Mouse (Mus musculus): ENCODE data around the gene Sox5. TPM values are rescaled to one million over a fixed set of nuclear protein-coding genes. Genes with fewer than 3 reads are reported as not detected.

Sox5 gene
- polyA plus RNA-seq, 1 experiment: 0.85 TPM

- no peak overlapping the region for H3K27ac ChIP-seq (ENCODE audit: insufficient read depth, low read depth, low read length)
- no peaks in the 10 kb centered on the region for H3K27me3 ChIP-seq (ENCODE audit: control insufficient read depth, insufficient read depth, low read length)
- 58% methylated on average over 5 of the region's 5 CpGs for WGBS
- H3K4me3 ChIP-seq (ENCODE audit: low read depth, low read length): no peak overlapping the region
- peaks cover 4% of the 10 kb centered on the region; the same call in 1 of the 2 replicates for H3K4me1 ChIP-seq (ENCODE audit: control insufficient read depth, insufficient read depth, insufficient read length, low read length)
- TF ChIP-seq CTCF (IDR thresholded peaks at IDR 0.05; ENCODE audit: extremely low read depth, insufficient read length, insufficient replicate concordance, low read depth, low read length) (no peak), POLR2A (IDR thresholded peaks at IDR 0.05; ENCODE audit: low read depth, low read length) (no peak)
- no peaks in the 10 kb centered on the region for H3K36me3 ChIP-seq (ENCODE audit: control insufficient read depth, insufficient read depth, low read length)
These were observed 605.1 kb downstream of the Sox5 start for GRCm38 (mm10) chr6:144176674-144177073.

DNA sequence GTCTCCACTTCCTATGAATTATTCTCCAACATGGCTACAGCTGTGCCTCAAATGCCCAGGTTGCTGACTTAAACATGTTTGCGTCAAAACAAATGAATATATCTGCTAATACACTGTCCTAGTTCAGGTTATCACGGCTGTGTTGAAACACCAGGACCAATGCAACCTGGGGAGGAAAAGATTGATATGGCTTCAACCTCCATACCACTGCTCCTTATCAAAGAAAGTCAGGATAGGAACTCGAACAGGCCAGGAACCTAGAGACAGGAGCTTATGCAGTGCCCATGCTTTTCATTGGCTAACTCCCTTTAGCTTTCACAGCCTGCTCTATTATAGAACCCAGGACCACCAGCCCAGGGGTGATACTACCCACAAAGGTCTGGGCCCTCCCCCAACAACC, 606.2 kb downstream of the Sox5 start:
- WGBS: 83% methylated on average over 3 of the region's 3 CpGs
- no peak overlapping the region for H3K4me3 ChIP-seq (ENCODE audit: low read depth, low read length)
- peaks cover 4% of the 10 kb centered on the region; the same call in 1 of the 2 replicates for H3K4me1 ChIP-seq (ENCODE audit: control insufficient read depth, insufficient read depth, insufficient read length, low read length)
- H3K27me3 ChIP-seq (ENCODE audit: control insufficient read depth, insufficient read depth, low read length): no peaks in the 10 kb centered on the region
- no peaks in the 10 kb centered on the region for H3K36me3 ChIP-seq (ENCODE audit: control insufficient read depth, insufficient read depth, low read length)
- no peak overlapping the region for H3K27ac ChIP-seq (ENCODE audit: insufficient read depth, low read depth, low read length)
- TF ChIP-seq CTCF (IDR thresholded peaks at IDR 0.05; ENCODE audit: extremely low read depth, insufficient read length, insufficient replicate concordance, low read depth, low read length) (no peak), POLR2A (IDR thresholded peaks at IDR 0.05; ENCODE audit: low read depth, low read length) (no peak)

DNA sequence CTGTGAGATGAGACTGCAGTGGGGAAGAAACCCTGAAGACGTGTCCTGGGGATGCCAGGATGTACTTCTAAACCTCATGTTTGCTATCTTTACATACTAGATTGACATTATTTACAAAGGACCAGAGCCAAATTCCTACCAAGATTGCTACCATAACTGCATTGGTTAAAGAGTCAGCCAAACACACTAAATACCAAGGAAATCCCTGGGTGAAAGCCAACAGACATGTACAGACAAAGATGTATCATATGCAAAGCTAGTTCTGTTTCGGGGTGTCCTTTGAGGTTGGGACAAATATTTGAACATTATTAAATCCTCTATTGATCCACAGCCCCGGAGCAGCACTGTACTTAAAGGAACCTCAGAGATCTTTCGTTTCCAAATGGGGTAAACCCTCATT, 611.2 kb downstream of the Sox5 start:
- WGBS: 37% methylated on average over 4 of the region's 4 CpGs
- no peaks in the 10 kb centered on the region for H3K4me1 ChIP-seq (ENCODE audit: control insufficient read depth, insufficient read depth, insufficient read length, low read length)
- no peaks in the 10 kb centered on the region for H3K27me3 ChIP-seq (ENCODE audit: control insufficient read depth, insufficient read depth, low read length)
- H3K27ac ChIP-seq (ENCODE audit: insufficient read depth, low read depth, low read length): no peak overlapping the region
- no peak overlapping the region for H3K4me3 ChIP-seq (ENCODE audit: low read depth, low read length)
- no peak for TF ChIP-seq POLR2A (IDR thresholded peaks at IDR 0.05; ENCODE audit: low read depth, low read length)
- no peak for TF ChIP-seq CTCF (IDR thresholded peaks at IDR 0.05; ENCODE audit: extremely low read depth, insufficient read length, insufficient replicate concordance, low read depth, low read length)
- H3K36me3 ChIP-seq (ENCODE audit: control insufficient read depth, insufficient read depth, low read length): no peaks in the 10 kb centered on the region

GRCm38 (mm10) chr6:144169791-144170190, 612.0 kb downstream of the Sox5 start:
- TF ChIP-seq POLR2A (IDR thresholded peaks at IDR 0.05; ENCODE audit: low read depth, low read length): no peak
- no peak for TF ChIP-seq CTCF (IDR thresholded peaks at IDR 0.05; ENCODE audit: extremely low read depth, insufficient read length, insufficient replicate concordance, low read depth, low read length)
- WGBS: 82% methylated on average over 4 of the region's 4 CpGs
- no peaks in the 10 kb centered on the region for H3K27me3 ChIP-seq (ENCODE audit: control insufficient read depth, insufficient read depth, low read length)

DNA sequence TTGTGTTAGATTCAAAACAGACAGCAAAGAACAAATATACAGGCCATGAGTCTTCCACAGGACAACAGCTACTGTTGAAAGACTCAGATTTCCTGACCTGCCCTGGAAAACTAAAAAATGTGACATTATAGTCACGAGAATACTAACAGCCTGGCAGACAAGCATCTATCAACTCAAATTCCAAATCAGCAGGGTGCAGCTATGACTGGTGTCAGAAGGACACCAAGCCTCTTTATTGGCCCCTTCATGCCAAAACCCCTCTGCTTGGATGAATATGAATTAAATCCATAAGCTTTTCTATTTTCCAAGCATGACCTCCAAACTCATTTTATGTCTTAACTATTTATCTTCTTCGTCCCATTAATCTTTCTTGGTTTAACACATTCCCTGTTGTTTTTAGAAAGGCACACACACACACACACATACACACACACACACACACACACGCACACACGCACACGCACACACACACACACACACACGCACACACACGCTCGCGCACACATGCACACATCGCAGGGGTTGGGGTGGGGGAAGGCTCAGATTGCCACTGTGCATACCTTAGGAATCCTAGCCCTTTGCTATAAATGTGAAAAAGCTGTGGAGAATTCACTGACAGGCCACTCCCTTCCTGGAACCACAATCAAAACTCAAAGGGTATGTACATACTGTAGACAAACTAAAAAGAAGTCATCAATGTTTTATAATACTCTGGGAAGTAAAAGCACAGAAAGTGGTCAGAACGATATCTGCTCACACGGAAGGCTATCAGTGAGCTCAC, 612.9 kb downstream of the Sox5 start:
- no peak for TF ChIP-seq CTCF (IDR thresholded peaks at IDR 0.05; ENCODE audit: extremely low read depth, insufficient read length, insufficient replicate concordance, low read depth, low read length)
- Histone ChIP-seq H3K4me3 (ENCODE audit: low read depth, low read length) (no peak overlapping the region), H3K27ac (ENCODE audit: insufficient read depth, low read depth, low read length) (no peak overlapping the region), H3K4me1 (ENCODE audit: control insufficient read depth, insufficient read depth, insufficient read length, low read length) (no peaks in the 10 kb centered on the region), H3K27me3 (ENCODE audit: control insufficient read depth, insufficient read depth, low read length) (no peaks in the 10 kb centered on the region), H3K36me3 (ENCODE audit: control insufficient read depth, insufficient read depth, low read length) (no peaks in the 10 kb centered on the region)
- 74% methylated on average over 12 of the region's 12 CpGs for WGBS

More at GRCm38 (mm10) chr6:144169791-144170190, 612.0 kb downstream of the Sox5 start:
- Histone ChIP-seq H3K4me1 (ENCODE audit: control insufficient read depth, insufficient read depth, insufficient read length, low read length) (no peaks in the 10 kb centered on the region), H3K4me3 (ENCODE audit: low read depth, low read length) (no peak overlapping the region), H3K36me3 (ENCODE audit: control insufficient read depth, insufficient read depth, low read length) (no peaks in the 10 kb centered on the region), H3K27ac (ENCODE audit: insufficient read depth, low read depth, low read length) (no peak overlapping the region)

DNA sequence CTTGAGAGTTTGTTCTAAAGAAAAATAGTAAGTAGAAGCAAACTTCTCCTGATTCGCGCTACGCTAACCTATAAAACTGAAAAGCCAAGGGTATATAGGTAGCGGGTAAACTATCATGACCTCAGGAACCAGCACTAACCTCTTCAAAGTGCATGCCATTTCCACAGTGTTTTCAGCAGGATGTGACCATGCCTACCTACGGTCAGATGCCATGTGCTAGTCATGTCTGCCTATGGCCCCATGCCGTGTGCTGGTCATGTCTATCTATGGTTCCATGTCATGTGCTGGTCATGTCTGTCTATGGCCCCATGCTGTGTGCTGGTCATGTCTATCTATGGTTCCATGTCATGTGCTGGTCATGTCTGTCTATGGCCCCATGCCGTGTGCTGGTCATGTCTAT, 614.7 kb downstream of the Sox5 start:
- no peaks in the 10 kb centered on the region for H3K4me1 ChIP-seq (ENCODE audit: control insufficient read depth, insufficient read depth, insufficient read length, low read length)
- H3K36me3 ChIP-seq (ENCODE audit: control insufficient read depth, insufficient read depth, low read length): no peaks in the 10 kb centered on the region
- 93% methylated on average over 7 of the region's 7 CpGs for WGBS
- H3K27me3 ChIP-seq (ENCODE audit: control insufficient read depth, insufficient read depth, low read length): no peaks in the 10 kb centered on the region
- no peak overlapping the region for H3K27ac ChIP-seq (ENCODE audit: insufficient read depth, low read depth, low read length)
- TF ChIP-seq POLR2A (IDR thresholded peaks at IDR 0.05; ENCODE audit: low read depth, low read length): no peak
- no peak for TF ChIP-seq CTCF (IDR thresholded peaks at IDR 0.05; ENCODE audit: extremely low read depth, insufficient read length, insufficient replicate concordance, low read depth, low read length)
- H3K4me3 ChIP-seq (ENCODE audit: low read depth, low read length): no peak overlapping the region

GRCm38 (mm10) chr6:144166651-144167050, 615.1 kb downstream of the Sox5 start:
- Histone ChIP-seq H3K27me3 (ENCODE audit: control insufficient read depth, insufficient read depth, low read length) (no peaks in the 10 kb centered on the region), H3K4me3 (ENCODE audit: low read depth, low read length) (no peak overlapping the region), H3K4me1 (ENCODE audit: control insufficient read depth, insufficient read depth, insufficient read length, low read length) (no peaks in the 10 kb centered on the region), H3K27ac (ENCODE audit: insufficient read depth, low read depth, low read length) (no peak overlapping the region), H3K36me3 (ENCODE audit: control insufficient read depth, insufficient read depth, low read length) (no peaks in the 10 kb centered on the region)
- 90% methylated on average over 8 of the region's 8 CpGs for WGBS
- no peak for TF ChIP-seq POLR2A (IDR thresholded peaks at IDR 0.05; ENCODE audit: low read depth, low read length)
- TF ChIP-seq CTCF (IDR thresholded peaks at IDR 0.05; ENCODE audit: extremely low read depth, insufficient read length, insufficient replicate concordance, low read depth, low read length): no peak

Data from small intestine, adult 2 months (tissue).